Mouse (Mus musculus) heart, postnatal 0 days (tissue): ENCODE data around the gene Swsap1.

Experiments used
- CTCF ChIP-seq: IDR thresholded peaks from 2 replicates; pipeline ENCODE4 v1.5.1; 2016; ENCODE audit warnings: antibody characterized with exemption, control low read depth, low read depth
- EP300 ChIP-seq: IDR thresholded peaks from 2 replicates; pipeline ENCODE4 v1.6.1; 2016; ENCODE audit warnings: antibody characterized with exemption, low read depth

- TF ChIP-seq CTCF, result no peak
- no peak for TF ChIP-seq EP300
Measured at GRCm38 (mm10) chr9:21987592-21988342, 32.2 kb downstream of the Swsap1 start.
